Mouse (Mus musculus): ENCODE results near the gene Zfp872. TPM values are rescaled to one million over a fixed set of nuclear protein-coding genes. Genes with fewer than 3 reads are reported as not detected.

Gene Zfp872
- total RNA-seq (2023), result not detected

GRCm38 (mm10) chr9:22188025-22188611, at the start of gene Zfp872:
Gene Zfp872 (plus strand): TSS chr9:22188090.

GRCm38 (mm10) chr9:22156497-22157245, 31.2 kb upstream of the Zfp872 start, which contains the start of gene Pigyl:
Gene Pigyl (plus strand): TSS chr9:22156846.

GRCm38 (mm10) chr9:22225581-22226388, 37.9 kb downstream of the Zfp872 start, which contains the start of gene Zfp809:
Gene Zfp809 (plus strand): TSS chr9:22225714.

Other genes with a start within 250 kb of the Zfp872 start
- gene Swsap1, start 232.3 kb upstream of the Zfp872 start, total RNA-seq (2023), result 7.1 TPM
- 0.38 TPM for gene Epor, start 224.6 kb upstream of the Zfp872 start, total RNA-seq (2023)
- not detected for gene Rgl3, start 198.6 kb upstream of the Zfp872 start, total RNA-seq (2023)
- gene Ccdc151, start 185.5 kb upstream of the Zfp872 start, total RNA-seq (2023), result not detected
- 72.4 TPM for gene Prkcsh, start 185.3 kb upstream of the Zfp872 start, total RNA-seq (2023)
- 0.15 TPM for gene Elavl3, start 136.1 kb upstream of the Zfp872 start, total RNA-seq (2023)
- not detected for gene Gm49318, start 116.8 kb upstream of the Zfp872 start, total RNA-seq (2023)
- gene Zfp653, start 116.7 kb upstream of the Zfp872 start, total RNA-seq (2023), result 26.8 TPM
- 29.2 TPM for gene Ecsit, start 102.7 kb upstream of the Zfp872 start, total RNA-seq (2023)
- not detected for gene Cnn1, start 88.9 kb upstream of the Zfp872 start, total RNA-seq (2023)
- gene Elof1, start 70.9 kb upstream of the Zfp872 start, total RNA-seq (2023), result 30.4 TPM
- gene Acp5, start 52.4 kb upstream of the Zfp872 start, total RNA-seq (2023), result 167 TPM
- 11.3 TPM for gene Pigyl, start 31.2 kb upstream of the Zfp872 start, total RNA-seq (2023)
- 33.8 TPM for gene Zfp809, start 37.6 kb downstream of the Zfp872 start, total RNA-seq (2023)
- gene Zfp599, start 71.8 kb downstream of the Zfp872 start, total RNA-seq (2023), result 3.0 TPM
- 13.1 TPM for gene Zfp810, start 119.6 kb downstream of the Zfp872 start, total RNA-seq (2023)
- 0.91 TPM for gene Anln, start 201.1 kb downstream of the Zfp872 start, total RNA-seq (2023)
- gene 9530077C05Rik, start 223.4 kb downstream of the Zfp872 start, total RNA-seq (2023), result 0.53 TPM